Mouse (Mus musculus) heart, embryonic 12.5 days (tissue): ENCODE measurements around the gene Osbpl2. TPM values are rescaled to one million over a fixed set of nuclear protein-coding genes. Genes with fewer than 3 reads are reported as not detected.

Experiments used
- ATAC-seq: fragments of 200-750 bp; cut with Nextera tagmentation; 2 replicates; pipeline ENCODE4 v1.8.0; 2017; ENCODE audit warnings: moderate TSS enrichment, moderate library complexity; ENCODE audit not compliant: insufficient number of reproducible peaks, low FRiP score
- H3K27ac ChIP-seq: fragments of 300-500 bp; sonication (generic); 2 replicates; pipeline ENCODE4 v1.5.1; 2016; ENCODE audit warnings: mild to moderate bottlenecking, moderate library complexity; ENCODE audit not compliant: poor library complexity, severe bottlenecking
- H3K27me3 ChIP-seq: fragments of 300-500 bp; sonication (generic); replicated peaks from 2 replicates; pipeline ENCODE4 v1.6.1; 2016; ENCODE audit warnings: mild to moderate bottlenecking, moderate library complexity
- H3K36me3 ChIP-seq: fragments of 300-500 bp; sonication (generic); 2 replicates; pipeline ENCODE4 v1.6.1; 2016; ENCODE audit warnings: mild to moderate bottlenecking, moderate library complexity
- H3K4me1 ChIP-seq: fragments of 300-500 bp; sonication (generic); replicated peaks from 2 replicates; pipeline ENCODE4 v1.6.1; 2016; ENCODE audit warnings: mild to moderate bottlenecking
- H3K4me2 ChIP-seq: fragments of 300-500 bp; sonication (generic); 2 replicates; pipeline ENCODE4 v1.6.1; 2016; ENCODE audit warnings: mild to moderate bottlenecking, moderate library complexity
- H3K4me3 ChIP-seq: fragments of 300-500 bp; sonication (generic); 2 replicates; pipeline ENCODE4 v1.5.1; 2016; ENCODE audit warnings: mild to moderate bottlenecking
- H3K9ac ChIP-seq: fragments of 300-500 bp; sonication (generic); 2 replicates; pipeline ENCODE4 v1.6.1; 2016; ENCODE audit warnings: mild to moderate bottlenecking, moderate library complexity
- H3K9me3 ChIP-seq: fragments of 300-500 bp; sonication (generic); replicated peaks from 2 replicates; pipeline ENCODE4 v1.6.1; 2016; ENCODE audit warnings: mild to moderate bottlenecking, moderate library complexity
- WGBS: fragments of 180-500 bp; shearing (Covaris S2); methylation state at CpG from one replicate; pipeline ENCODE4 v1.1.7; 2016; 5-methylcytosine and 5-hydroxymethylcytosine counted together
- polyA plus RNA-seq: library from polyadenylated mRNA; unstranded; fragments of >200 nt; fragmentation: Nextera tagmentation; extraction: Ambion mirVana; gene quantifications from 2 replicates; pipeline ENCODE4 v1.2.1, GENCODE M21; 2016

Osbpl2 gene
- polyA plus RNA-seq, 1 experiment from 2014 or later: 37.2 TPM

GRCm38 (mm10) chr2:180184011-180184751 lies 65.1 kb downstream of the Osbpl2 start:
- peak; percentile 51; the same call in 1 of the 2 replicates for ATAC-seq
- WGBS: 89% methylated on average over 24 of the region's 24 CpGs
- no peak overlapping the region for H3K27ac ChIP-seq
- H3K9ac ChIP-seq: no peak overlapping the region
- no peak overlapping the region for H3K4me3 ChIP-seq
- peaks cover 77% of the 10 kb centered on the region for H3K36me3 ChIP-seq
- no peak overlapping the region for H3K4me2 ChIP-seq
- no peaks in the 10 kb centered on the region for H3K27me3 ChIP-seq
- H3K4me1 ChIP-seq: no peaks in the 10 kb centered on the region
- H3K9me3 ChIP-seq: no peaks in the 10 kb centered on the region

- 77% methylated on average over 6 of the region's 6 CpGs for WGBS
- no peak overlapping the region for H3K27ac ChIP-seq
- no peaks in the 10 kb centered on the region for H3K4me1 ChIP-seq
- ATAC-seq: no peak
- H3K4me3 ChIP-seq: no peak overlapping the region
- no peaks in the 10 kb centered on the region for H3K9me3 ChIP-seq
- peaks cover 75% of the 10 kb centered on the region for H3K36me3 ChIP-seq
- H3K4me2 ChIP-seq: no peak overlapping the region
- no peaks in the 10 kb centered on the region for H3K27me3 ChIP-seq
- H3K9ac ChIP-seq: no peak overlapping the region
Observed at GRCm38 (mm10) chr2:180184752-180185109, 65.6 kb downstream of the Osbpl2 start.

GRCm38 (mm10) chr2:180185686-180186085 lies 66.6 kb downstream of the Osbpl2 start:
- peaks cover 76% of the 10 kb centered on the region for H3K36me3 ChIP-seq
- no peak overlapping the region for H3K4me2 ChIP-seq
- H3K4me3 ChIP-seq: no peak overlapping the region
- no peaks in the 10 kb centered on the region for H3K9me3 ChIP-seq
- H3K4me1 ChIP-seq: no peaks in the 10 kb centered on the region
- no peak overlapping the region for H3K9ac ChIP-seq
- no peak overlapping the region for H3K27ac ChIP-seq
- ATAC-seq: no peak
- no peaks in the 10 kb centered on the region for H3K27me3 ChIP-seq
- 89% methylated on average over 14 of the region's 14 CpGs for WGBS

- no peak overlapping the region for H3K9ac ChIP-seq
- peaks cover 79% of the 10 kb centered on the region for H3K36me3 ChIP-seq
- no peak overlapping the region for H3K27ac ChIP-seq
- no peak overlapping the region for H3K4me2 ChIP-seq
- H3K27me3 ChIP-seq: no peaks in the 10 kb centered on the region
- no peak for ATAC-seq
- H3K4me1 ChIP-seq: no peaks in the 10 kb centered on the region
- no peak overlapping the region for H3K4me3 ChIP-seq
- H3K9me3 ChIP-seq: no peaks in the 10 kb centered on the region
- 88% methylated on average over 11 of the region's 11 CpGs for WGBS
Observed at GRCm38 (mm10) chr2:180187362-180187761, 68.3 kb downstream of the Osbpl2 start.

- no peak overlapping the region for H3K4me3 ChIP-seq
- H3K27me3 ChIP-seq: no peaks in the 10 kb centered on the region
- 74% methylated on average over 8 of the region's 12 CpGs for WGBS
- H3K36me3 ChIP-seq: peaks cover 65% of the 10 kb centered on the region
- peaks cover 7% of the 10 kb centered on the region; the same call in 1 of the 2 replicates for H3K4me1 ChIP-seq
- H3K9ac ChIP-seq: no peak overlapping the region
- H3K27ac ChIP-seq: no peak overlapping the region
- H3K9me3 ChIP-seq: no peaks in the 10 kb centered on the region
- H3K4me2 ChIP-seq: no peak overlapping the region
- peak; percentile 54; the same call in 1 of the 2 replicates for ATAC-seq
Observed at GRCm38 (mm10) chr2:180196610-180197322, 77.7 kb downstream of the Osbpl2 start.

GRCm38 (mm10) chr2:180197323-180198037 lies 78.4 kb downstream of the Osbpl2 start:
- Histone ChIP-seq H3K4me3 (no peak overlapping the region), H3K4me1 (peaks cover 7% of the 10 kb centered on the region; the same call in 1 of the 2 replicates), H3K36me3 (peaks cover 64% of the 10 kb centered on the region), H3K4me2 (no peak overlapping the region), H3K27me3 (no peaks in the 10 kb centered on the region), H3K9me3 (no peaks in the 10 kb centered on the region), H3K27ac (no peak overlapping the region), H3K9ac (no peak overlapping the region)
- WGBS: 86% methylated on average over 10 of the region's 10 CpGs
- no peak for ATAC-seq

- no peak for ATAC-seq
Observed at GRCm38 (mm10) chr2:180198782-180199181, 79.7 kb downstream of the Osbpl2 start.

GRCm38 (mm10) chr2:180200681-180201080 lies 81.6 kb downstream of the Osbpl2 start:
- Histone ChIP-seq H3K4me1 (peaks cover 15% of the 10 kb centered on the region; the same call in 1 of the 2 replicates), H3K27ac (no peak overlapping the region), H3K9me3 (no peaks in the 10 kb centered on the region), H3K27me3 (no peaks in the 10 kb centered on the region), H3K36me3 (peaks cover 42% of the 10 kb centered on the region), H3K9ac (no peak overlapping the region), H3K4me2 (no peak overlapping the region), H3K4me3 (no peak overlapping the region)
- WGBS: 84% methylated on average over 11 of the region's 11 CpGs
- no peak for ATAC-seq

More at GRCm38 (mm10) chr2:180198782-180199181, 79.7 kb downstream of the Osbpl2 start:
- peaks cover 7% of the 10 kb centered on the region; the same call in 1 of the 2 replicates for H3K4me1 ChIP-seq
- H3K27ac ChIP-seq: no peak overlapping the region
- no peak overlapping the region for H3K4me3 ChIP-seq
- no peaks in the 10 kb centered on the region for H3K27me3 ChIP-seq
- H3K4me2 ChIP-seq: no peak overlapping the region
- peaks cover 51% of the 10 kb centered on the region for H3K36me3 ChIP-seq
- no peaks in the 10 kb centered on the region for H3K9me3 ChIP-seq
- H3K9ac ChIP-seq: no peak overlapping the region
- WGBS: 87% methylated on average over 10 of the region's 10 CpGs

GRCm38 (mm10) chr2:180201303-180201702 lies 82.2 kb downstream of the Osbpl2 start:
- 77% methylated on average over 9 of the region's 9 CpGs for WGBS
- H3K9ac ChIP-seq: no peak overlapping the region; the same call in 1 of the 2 replicates
- no peak for ATAC-seq
- no peak overlapping the region for H3K27ac ChIP-seq
- peaks cover 15% of the 10 kb centered on the region; the same call in 1 of the 2 replicates for H3K4me1 ChIP-seq
- H3K4me2 ChIP-seq: no peak overlapping the region
- no peaks in the 10 kb centered on the region for H3K9me3 ChIP-seq
- H3K4me3 ChIP-seq: no peak overlapping the region
- H3K36me3 ChIP-seq: peaks cover 37% of the 10 kb centered on the region
- no peaks in the 10 kb centered on the region for H3K27me3 ChIP-seq

- H3K9me3 ChIP-seq: no peaks in the 10 kb centered on the region
- H3K4me3 ChIP-seq: no peak overlapping the region
- H3K4me1 ChIP-seq: peaks cover 11% of the 10 kb centered on the region; the same call in 1 of the 2 replicates
- peaks cover 35% of the 10 kb centered on the region for H3K36me3 ChIP-seq
- H3K9ac ChIP-seq: no peak overlapping the region
- 91% methylated on average over 14 of the region's 14 CpGs for WGBS
- no peak overlapping the region for H3K27ac ChIP-seq
- H3K4me2 ChIP-seq: no peak overlapping the region
- H3K27me3 ChIP-seq: no peaks in the 10 kb centered on the region
- ATAC-seq: no peak
Observed at GRCm38 (mm10) chr2:180202263-180202662, 83.2 kb downstream of the Osbpl2 start.

GRCm38 (mm10) chr2:180202805-180203204 lies 83.7 kb downstream of the Osbpl2 start:
- Histone ChIP-seq H3K27ac (no peak overlapping the region), H3K9ac (no peak overlapping the region), H3K4me1 (peaks cover 8% of the 10 kb centered on the region; the same call in 1 of the 2 replicates), H3K36me3 (peaks cover 34% of the 10 kb centered on the region), H3K27me3 (no peaks in the 10 kb centered on the region), H3K4me2 (no peak overlapping the region), H3K9me3 (no peaks in the 10 kb centered on the region), H3K4me3 (no peak overlapping the region)
- ATAC-seq: no peak
- WGBS: 72% methylated on average over 10 of the region's 10 CpGs
